Mouse (Mus musculus): Measurements from ENCODE around the gene Gpr137. TPM values are rescaled to one million over a fixed set of nuclear protein-coding genes. Genes with fewer than 3 reads are reported as not detected.
A peak's percentile ranks its signal among the peaks of the same experiment; 100 is the strongest.

Gene Gpr137
- polyA plus RNA-seq, 1 experiment from 2014 or later, result 25.2 TPM

DNA sequence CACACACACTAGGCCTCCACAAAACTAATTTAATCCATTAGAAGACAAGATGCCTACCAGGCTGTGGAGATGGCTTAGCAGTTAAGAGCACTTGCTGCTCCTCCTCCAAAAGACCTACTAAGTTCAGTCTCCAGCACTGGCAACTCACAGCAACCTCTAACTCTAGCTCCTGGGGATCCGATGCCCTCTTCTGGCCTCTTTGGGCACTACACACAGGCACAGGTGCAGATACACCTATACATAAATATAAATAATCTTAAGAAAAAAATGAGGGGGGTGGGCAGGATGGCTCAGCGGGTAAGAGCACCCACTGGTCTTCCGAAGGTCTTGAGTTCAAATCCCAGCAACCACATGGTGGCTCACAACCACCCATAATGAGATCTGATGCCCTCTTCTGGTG lies 6.0 kb downstream of the Gpr137 start:
- no peak for ATAC-seq (ENCODE audit: low read depth)
- H3K27me3 ChIP-seq (ENCODE audit: control insufficient read depth, insufficient read depth, low read depth, low read length), result peaks cover 49% of the 10 kb centered on the region
- H3K4me2 ChIP-seq (ENCODE audit: low read depth, low read length), result no peak overlapping the region
- H3K9me3 ChIP-seq (ENCODE audit: control insufficient read depth, low read length), result no peaks in the 10 kb centered on the region
- no peak overlapping the region for H3K4me3 ChIP-seq (ENCODE audit: low read length)
- H3K9ac ChIP-seq (ENCODE audit: low read length), result no peak overlapping the region
- peaks cover 21% of the 10 kb centered on the region for H3K4me1 ChIP-seq (replicated peaks; ENCODE audit: control insufficient read depth, insufficient read depth, low read length)
- 21% methylated on average over 3 of the region's 3 CpGs for WGBS
- H3K27ac ChIP-seq (ENCODE audit: low read length), result no peak overlapping the region
- no peaks in the 10 kb centered on the region for H3K36me3 ChIP-seq (ENCODE audit: control insufficient read depth, insufficient read depth, low read length)

DNA sequence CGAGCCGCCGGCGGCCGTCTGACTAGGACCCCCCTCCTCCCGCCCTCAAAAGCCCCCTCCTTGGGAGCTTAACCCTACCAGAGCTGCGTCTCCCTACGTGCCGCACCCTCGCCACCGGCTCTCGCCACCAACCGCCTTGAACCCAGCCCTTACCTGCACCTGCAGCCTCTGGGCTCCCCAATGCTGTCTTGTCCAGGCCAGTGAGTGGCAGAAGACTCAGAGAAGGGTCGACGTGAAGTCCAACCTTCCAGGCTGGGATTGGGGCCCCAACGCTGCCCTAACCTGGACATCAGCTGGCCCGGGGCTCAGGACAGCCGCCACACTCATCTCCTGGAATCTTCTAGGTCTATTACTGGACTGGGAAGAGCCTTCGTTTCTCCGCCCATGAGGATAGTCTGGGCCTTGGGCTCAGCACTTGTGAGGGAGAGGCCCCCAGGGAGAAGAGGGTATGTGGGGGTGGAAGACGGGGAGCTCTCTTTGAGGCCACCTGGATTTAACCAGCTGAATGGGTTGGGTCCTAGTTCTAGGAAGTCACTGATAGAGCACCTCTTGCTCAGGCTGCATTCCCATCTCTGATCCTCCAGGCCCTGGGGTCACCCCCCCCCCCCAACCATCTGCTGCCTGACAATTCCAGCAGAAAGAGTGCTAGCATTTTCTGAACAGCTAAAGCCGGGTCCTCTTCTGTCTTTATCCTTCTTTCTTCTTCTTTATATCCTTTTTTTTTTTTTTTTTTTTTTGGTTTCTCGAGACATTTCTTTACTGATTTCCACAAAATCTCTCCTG lies 7.9 kb downstream of the Gpr137 start, which contains the start of gene Kcnk4:
Gene Kcnk4, minus strand, starts transcription at position 321 of the 783 bp plus-strand sequence.
- Histone ChIP-seq H3K27me3 (ENCODE audit: control insufficient read depth, insufficient read depth, low read depth, low read length) (peaks cover 59% of the 10 kb centered on the region), H3K27ac (ENCODE audit: low read length) (no peak within 1 kb of the TSS), H3K36me3 (ENCODE audit: control insufficient read depth, insufficient read depth, low read length) (no peaks in the 10 kb centered on the region), H3K4me1 (replicated peaks; ENCODE audit: control insufficient read depth, insufficient read depth, low read length) (peaks cover 11% of the 10 kb centered on the region), H3K4me2 (ENCODE audit: low read depth, low read length) (peak within 1 kb of the TSS; percentile 86), H3K9me3 (ENCODE audit: control insufficient read depth, low read length) (no peaks in the 10 kb centered on the region), H3K9ac (ENCODE audit: low read length) (peak within 1 kb of the TSS; percentile 61), H3K4me3 (ENCODE audit: low read length) (peak within 1 kb of the TSS; percentile 53)
- ATAC-seq (ENCODE audit: low read depth), result no peak; the same call in 1 of the 2 replicates
- 11% methylated on average over 23 of the region's 23 CpGs for WGBS

GRCm38 (mm10) chr19:6933436-6934194 lies 8.7 kb downstream of the Gpr137 start:
- Histone ChIP-seq H3K36me3 (ENCODE audit: control insufficient read depth, insufficient read depth, low read length) (no peaks in the 10 kb centered on the region), H3K9ac (ENCODE audit: low read length) (peak overlapping the region; percentile 61), H3K4me2 (ENCODE audit: low read depth, low read length) (peak overlapping the region; percentile 86), H3K27ac (ENCODE audit: low read length) (no peak overlapping the region), H3K4me3 (ENCODE audit: low read length) (peak overlapping the region; percentile 53), H3K27me3 (ENCODE audit: control insufficient read depth, insufficient read depth, low read depth, low read length) (peaks cover 65% of the 10 kb centered on the region), H3K9me3 (ENCODE audit: control insufficient read depth, low read length) (no peaks in the 10 kb centered on the region), H3K4me1 (replicated peaks; ENCODE audit: control insufficient read depth, insufficient read depth, low read length) (peaks cover 11% of the 10 kb centered on the region)
- peak; percentile 72 for ATAC-seq (ENCODE audit: low read depth)
- WGBS, result 3% methylated on average over 58 of the region's 58 CpGs

- peak overlapping the region; percentile 53; the same call in 1 of the 2 replicates for H3K4me3 ChIP-seq (ENCODE audit: low read length)
- H3K9ac ChIP-seq (ENCODE audit: low read length), result no peak overlapping the region
- H3K27me3 ChIP-seq (ENCODE audit: control insufficient read depth, insufficient read depth, low read depth, low read length), result peaks cover 71% of the 10 kb centered on the region
- H3K27ac ChIP-seq (ENCODE audit: low read length), result no peak overlapping the region
- peaks cover 11% of the 10 kb centered on the region for H3K4me1 ChIP-seq (replicated peaks; ENCODE audit: control insufficient read depth, insufficient read depth, low read length)
- H3K36me3 ChIP-seq (ENCODE audit: control insufficient read depth, insufficient read depth, low read length), result no peaks in the 10 kb centered on the region
- no peaks in the 10 kb centered on the region for H3K9me3 ChIP-seq (ENCODE audit: control insufficient read depth, low read length)
- WGBS, result 21% methylated on average over 4 of the region's 4 CpGs
- no peak overlapping the region for H3K4me2 ChIP-seq (ENCODE audit: low read depth, low read length)
- no peak for ATAC-seq (ENCODE audit: low read depth)
Measured at GRCm38 (mm10) chr19:6933102-6933435, 9.2 kb downstream of the Gpr137 start.

DNA sequence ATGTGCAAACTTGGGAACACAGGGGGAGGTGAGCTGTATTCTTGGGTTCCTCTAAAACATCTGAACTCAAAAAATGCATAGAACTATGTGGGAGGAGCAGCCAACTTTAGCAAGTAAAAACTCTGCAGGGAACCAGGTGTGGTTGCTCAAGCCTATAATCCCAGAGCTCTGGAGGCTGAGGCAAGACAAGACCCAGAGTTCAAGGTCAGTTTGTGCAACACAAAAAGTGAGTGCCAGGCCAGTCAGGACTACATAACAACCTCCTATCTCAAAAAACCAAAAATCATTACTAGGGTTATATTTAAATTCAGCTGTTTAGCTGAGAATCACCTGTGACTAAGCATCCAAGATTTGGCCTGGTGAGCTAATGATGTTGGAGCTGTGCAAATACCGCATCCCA lies 10.3 kb downstream of the Gpr137 start:
- Histone ChIP-seq H3K4me2 (ENCODE audit: low read depth, low read length) (no peak overlapping the region), H3K4me1 (replicated peaks; ENCODE audit: control insufficient read depth, insufficient read depth, low read length) (peaks cover 11% of the 10 kb centered on the region), H3K27ac (ENCODE audit: low read length) (no peak overlapping the region), H3K9ac (ENCODE audit: low read length) (no peak overlapping the region), H3K4me3 (ENCODE audit: low read length) (no peak overlapping the region), H3K27me3 (ENCODE audit: control insufficient read depth, insufficient read depth, low read depth, low read length) (peaks cover 81% of the 10 kb centered on the region), H3K9me3 (ENCODE audit: control insufficient read depth, low read length) (no peaks in the 10 kb centered on the region), H3K36me3 (ENCODE audit: control insufficient read depth, insufficient read depth, low read length) (no peaks in the 10 kb centered on the region)
- 48% methylated on average over 1 of the region's 1 CpGs for WGBS
- no peak for ATAC-seq (ENCODE audit: low read depth)

DNA sequence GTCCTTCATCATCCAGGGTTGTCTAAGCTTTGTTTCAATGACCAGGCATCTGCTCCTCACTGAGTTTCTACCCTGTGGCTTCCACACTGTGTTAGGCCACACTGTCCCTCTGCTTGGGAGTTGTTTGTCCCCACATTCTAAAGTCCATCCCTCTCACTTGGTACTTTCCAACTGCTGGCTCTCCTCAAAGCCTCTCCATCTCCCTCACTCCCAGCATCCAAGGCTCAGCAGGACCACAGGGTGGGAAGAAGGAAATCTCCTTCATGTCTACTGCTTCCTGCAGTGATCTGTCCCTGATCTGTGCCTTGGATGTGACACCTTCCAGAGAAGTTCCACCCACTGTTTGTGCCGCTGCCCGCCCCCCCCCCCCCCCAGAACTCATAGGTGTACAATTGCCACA lies 11.3 kb downstream of the Gpr137 start:
- Histone ChIP-seq H3K9me3 (ENCODE audit: control insufficient read depth, low read length) (no peaks in the 10 kb centered on the region), H3K27me3 (ENCODE audit: control insufficient read depth, insufficient read depth, low read depth, low read length) (peaks cover 87% of the 10 kb centered on the region), H3K4me2 (ENCODE audit: low read depth, low read length) (no peak overlapping the region), H3K4me3 (ENCODE audit: low read length) (no peak overlapping the region), H3K9ac (ENCODE audit: low read length) (no peak overlapping the region), H3K27ac (ENCODE audit: low read length) (no peak overlapping the region), H3K4me1 (replicated peaks; ENCODE audit: control insufficient read depth, insufficient read depth, low read length) (peaks cover 13% of the 10 kb centered on the region), H3K36me3 (ENCODE audit: control insufficient read depth, insufficient read depth, low read length) (no peaks in the 10 kb centered on the region)
- ATAC-seq (ENCODE audit: low read depth), result no peak
- 7% methylated on average over 2 of the region's 2 CpGs for WGBS

DNA sequence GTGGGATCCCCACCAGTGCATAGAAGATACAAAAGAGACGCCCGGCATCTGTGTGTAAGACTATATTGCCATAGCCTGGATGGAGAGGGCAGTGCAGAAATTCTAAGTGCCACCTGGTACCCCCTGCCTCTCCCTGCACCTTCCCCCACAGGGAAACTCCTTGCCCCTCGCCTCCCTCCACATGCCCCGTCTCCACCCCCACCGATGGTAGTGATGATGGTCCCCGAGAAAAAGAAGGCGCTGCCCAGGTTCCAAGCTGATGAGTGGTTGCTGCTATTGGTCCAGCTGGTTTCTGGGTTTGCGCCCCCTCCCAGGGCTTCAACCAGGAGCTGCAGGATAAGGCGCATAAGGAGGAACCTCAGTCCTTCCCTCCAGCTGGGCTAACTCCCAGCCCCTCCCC lies 14.2 kb downstream of the Gpr137 start:
- H3K4me2 ChIP-seq (ENCODE audit: low read depth, low read length), result no peak overlapping the region
- no peak for ATAC-seq (ENCODE audit: low read depth)
- 13% methylated on average over 9 of the region's 9 CpGs for WGBS
- peaks cover 88% of the 10 kb centered on the region for H3K27me3 ChIP-seq (ENCODE audit: control insufficient read depth, insufficient read depth, low read depth, low read length)
- H3K4me1 ChIP-seq (replicated peaks; ENCODE audit: control insufficient read depth, insufficient read depth, low read length), result peaks cover 16% of the 10 kb centered on the region
- no peak overlapping the region for H3K9ac ChIP-seq (ENCODE audit: low read length)
- no peak overlapping the region for H3K4me3 ChIP-seq (ENCODE audit: low read length)
- no peak overlapping the region for H3K27ac ChIP-seq (ENCODE audit: low read length)
- H3K9me3 ChIP-seq (ENCODE audit: control insufficient read depth, low read length), result no peaks in the 10 kb centered on the region
- H3K36me3 ChIP-seq (ENCODE audit: control insufficient read depth, insufficient read depth, low read length), result no peaks in the 10 kb centered on the region

- Histone ChIP-seq H3K27me3 (ENCODE audit: control insufficient read depth, insufficient read depth, low read depth, low read length) (peaks cover 79% of the 10 kb centered on the region), H3K4me2 (ENCODE audit: low read depth, low read length) (peak overlapping the region; percentile 42), H3K27ac (ENCODE audit: low read length) (no peak overlapping the region), H3K36me3 (ENCODE audit: control insufficient read depth, insufficient read depth, low read length) (no peaks in the 10 kb centered on the region), H3K4me1 (replicated peaks; ENCODE audit: control insufficient read depth, insufficient read depth, low read length) (peaks cover 16% of the 10 kb centered on the region), H3K9me3 (ENCODE audit: control insufficient read depth, low read length) (no peaks in the 10 kb centered on the region), H3K4me3 (ENCODE audit: low read length) (peak overlapping the region; percentile 18; the same call in 1 of the 2 replicates), H3K9ac (ENCODE audit: low read length) (no peak overlapping the region)
- ATAC-seq (ENCODE audit: low read depth), result no peak
- 16% methylated on average over 26 of the region's 26 CpGs for WGBS
Measured at GRCm38 (mm10) chr19:6926559-6927255, 15.6 kb downstream of the Gpr137 start.

Data from lung, embryonic 16.5 days (tissue).